Mouse (Mus musculus): ENCODE measurements around the gene Misp. TPM values are rescaled to one million over a fixed set of nuclear protein-coding genes. Genes with fewer than 3 reads are reported as not detected.

Gene Misp
- total and polyA plus RNA-seq, 3 experiments: not detected

GRCm38 (mm10) chr10:79872862-79873261, 52.1 kb downstream of the Misp start:
- dilution Hi-C loops (cut with MboI; ENCODE audit: extremely low pct_ligation_motif_present, extremely low pct_unique_long_range_greater_than_20kb, low sequenced_read_pairs) (no loop called here), in situ Hi-C loops (cut with MboI; ENCODE audit: low pct_ligation_motif_present, low pct_unique_long_range_greater_than_20kb, low sequenced_read_pairs) (no loop called here)
- no peak for DNase-seq (ENCODE audit: extremely low read depth)
- Histone ChIP-seq H3K4me3 (replicated peaks in 1 of 3; ENCODE audit: low read depth in 2 of 3, low read length in 2 of 3, poor library complexity in 1 of 3) (no peak overlapping the region), H3K4me1 (ENCODE audit: control insufficient read depth in 1 of 2, insufficient read depth in 2 of 2) (peaks cover 10 to 20% of the 10 kb centered on the region in 2 experiments), H3K27me3 (replicated peaks) (no peaks in the 10 kb centered on the region), H3K4me2 (ENCODE audit: insufficient read depth, low read depth, poor library complexity, severe bottlenecking) (no peak overlapping the region), H3K36me3 (replicated peaks in 1 of 2; ENCODE audit: control insufficient read depth in 1 of 2, insufficient read depth in 1 of 2, low read length in 1 of 2) (peaks cover 0 to 4% of the 10 kb centered on the region in 2 experiments), H3K27ac (ENCODE audit: insufficient read depth, low read depth) (no peak overlapping the region), H3K9me3 (replicated peaks; ENCODE audit: low read length) (no peaks in the 10 kb centered on the region), H3K9ac (ENCODE audit: insufficient read depth, low read depth) (no peak overlapping the region), H3K79me2 (replicated peaks; ENCODE audit: control insufficient read depth, extremely low read depth, insufficient read depth, poor library complexity, severe bottlenecking) (no peaks in the 10 kb centered on the region)
- TF ChIP-seq CTCF (conservative IDR thresholded peaks at IDR 0.05 in 1 of 2, IDR thresholded peaks at IDR 0.05 in 1 of 2; ENCODE audit: low read depth in 2 of 2, low read length in 2 of 2): no peak
- no peak for TF ChIP-seq ZNF384 (IDR thresholded peaks at IDR 0.05; ENCODE audit: low read depth, low read length)
- TF ChIP-seq CHD1 (IDR thresholded peaks at IDR 0.05; ENCODE audit: low read depth, low read length): no peak
- no peak for TF ChIP-seq MAZ (IDR thresholded peaks at IDR 0.05; ENCODE audit: low read depth, low read length)
- TF ChIP-seq RAD21 (IDR thresholded peaks at IDR 0.05; ENCODE audit: low read depth, low read length): no peak
- TF ChIP-seq SIN3A (IDR thresholded peaks at IDR 0.05; ENCODE audit: low read length): no peak
- TF ChIP-seq POLR2AphosphoS2 (IDR thresholded peaks at IDR 0.05; ENCODE audit: low read depth, low read length): no peak
- no peak for TF ChIP-seq EP300 (IDR thresholded peaks at IDR 0.05; ENCODE audit: low read length)

GRCm38 (mm10) chr10:79873313-79873712, 52.5 kb downstream of the Misp start:
- H3K4me1 ChIP-seq (ENCODE audit: control insufficient read depth in 1 of 2, insufficient read depth in 2 of 2): peaks cover 10 to 23% of the 10 kb centered on the region in 2 experiments
- H3K36me3 ChIP-seq (replicated peaks in 1 of 2; ENCODE audit: control insufficient read depth in 1 of 2, insufficient read depth in 1 of 2, low read length in 1 of 2): peaks cover 0 to 4% of the 10 kb centered on the region in 2 experiments
- no peaks in the 10 kb centered on the region for H3K79me2 ChIP-seq (replicated peaks; ENCODE audit: control insufficient read depth, extremely low read depth, insufficient read depth, poor library complexity, severe bottlenecking)
- H3K4me2 ChIP-seq (ENCODE audit: insufficient read depth, low read depth, poor library complexity, severe bottlenecking): no peak overlapping the region
- H3K27ac ChIP-seq (ENCODE audit: insufficient read depth, low read depth): no peak overlapping the region
- dilution Hi-C loops (cut with MboI; ENCODE audit: extremely low pct_ligation_motif_present, extremely low pct_unique_long_range_greater_than_20kb, low sequenced_read_pairs) (no loop called here), in situ Hi-C loops (cut with MboI; ENCODE audit: low pct_ligation_motif_present, low pct_unique_long_range_greater_than_20kb, low sequenced_read_pairs) (no loop called here)
- no peaks in the 10 kb centered on the region for H3K9me3 ChIP-seq (replicated peaks; ENCODE audit: low read length)
- no peaks in the 10 kb centered on the region for H3K27me3 ChIP-seq (replicated peaks)
- TF ChIP-seq MYC (IDR thresholded peaks at IDR 0.05; ENCODE audit: low read depth, low read length) (no peak), SIN3A (IDR thresholded peaks at IDR 0.05; ENCODE audit: low read length) (no peak), E2F4 (IDR thresholded peaks at IDR 0.05; ENCODE audit: insufficient replicate concordance, low read depth, low read length) (no peak), MAX (IDR thresholded peaks at IDR 0.05; ENCODE audit: low read length) (no peak), NELFE (IDR thresholded peaks at IDR 0.05; ENCODE audit: low read depth, low read length) (no peak), UBTF (IDR thresholded peaks at IDR 0.05; ENCODE audit: low read depth, low read length) (no peak), RAD21 (IDR thresholded peaks at IDR 0.05; ENCODE audit: low read depth, low read length) (no peak), ETS1 (conservative IDR thresholded peaks at IDR 0.05; ENCODE audit: low read depth, low read length) (no peak), GABPA (IDR thresholded peaks at IDR 0.05; ENCODE audit: insufficient replicate concordance, low read depth, low read length) (no peak), CHD1 (IDR thresholded peaks at IDR 0.05; ENCODE audit: low read depth, low read length) (no peak)
- H3K9ac ChIP-seq (ENCODE audit: insufficient read depth, low read depth): no peak overlapping the region
- H3K4me3 ChIP-seq (replicated peaks in 1 of 3; ENCODE audit: low read depth in 2 of 3, low read length in 2 of 3, poor library complexity in 1 of 3): no peak overlapping the region
- no peak for DNase-seq (ENCODE audit: extremely low read depth)

Data from CH12.LX (cell line).